Mouse (Mus musculus) heart, postnatal 0 days (tissue): ENCODE measurements around the gene A730061H03Rik.

Experiments
- CTCF ChIP-seq: IDR thresholded peaks from 2 replicates; pipeline ENCODE4 v1.5.1; 2016; ENCODE audit warnings: antibody characterized with exemption, control low read depth, low read depth
- EP300 ChIP-seq: IDR thresholded peaks from 2 replicates; pipeline ENCODE4 v1.6.1; 2016; ENCODE audit warnings: antibody characterized with exemption, low read depth

- no peak for TF ChIP-seq EP300
- no peak for TF ChIP-seq CTCF
These were observed 20.5 kb upstream of the A730061H03Rik start for GRCm38 (mm10) chr14:55580731-55581130.
